Mouse (Mus musculus) CD8-positive naive resting alpha-beta T cell, adult 2 months (primary cell): ENCODE data around the gene Smurf2.
"Not testable (repeated sequence)": the region's sequence is repeated elsewhere in the genome, so short reads cannot be mapped to it uniquely, and the experiment has no call there.

Source experiments
- DNase-seq, 2 experiments: peaks; one replicate each; pipeline ENCODE4 v3.0.0; 2022; ENCODE audit warnings: low read depth in 2 of 2, low spot score in 2 of 2

The Smurf2 gene

DNA sequence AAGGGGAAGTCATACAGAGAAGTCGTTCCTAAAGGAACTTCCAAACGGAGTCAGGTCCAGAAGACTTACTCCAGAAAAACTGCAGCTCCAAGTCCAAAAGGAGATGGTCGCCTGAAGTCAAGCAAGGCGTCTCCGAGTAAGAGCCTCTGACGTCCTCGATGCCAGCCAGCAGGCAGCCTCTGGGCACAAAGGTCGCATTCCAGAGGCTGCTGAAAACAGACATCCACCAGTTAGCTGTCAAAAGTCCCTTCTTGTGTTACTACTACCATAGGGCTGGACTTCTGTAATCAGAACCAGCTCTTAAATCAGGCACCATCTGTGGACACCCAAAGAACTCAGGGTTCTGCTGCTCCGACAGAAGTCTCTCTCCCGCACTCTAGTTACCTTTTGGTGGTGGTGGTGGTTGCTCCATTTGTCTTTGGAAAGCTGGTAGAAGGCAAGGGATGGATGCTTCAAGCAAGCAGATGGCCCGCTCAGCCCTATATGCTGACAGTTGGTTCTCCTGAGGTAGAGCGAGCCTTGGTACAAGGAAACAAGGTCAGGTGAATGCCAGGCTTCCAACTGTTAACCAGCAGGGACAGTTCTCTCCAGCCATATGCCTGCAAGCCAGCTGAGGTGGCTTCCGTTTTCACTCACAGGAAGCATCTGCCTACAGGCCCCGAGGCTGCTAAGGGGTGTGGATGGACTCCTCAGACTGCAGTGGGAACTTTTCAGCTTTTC lies 105.8 kb downstream of the Smurf2 start:
- no peak for DNase-seq

GRCm38 (mm10) chr11:106812410-106813136 lies 107.9 kb downstream of the Smurf2 start:
- DNase-seq = no peak

GRCm38 (mm10) chr11:106807442-106807841 lies 113.1 kb downstream of the Smurf2 start:
- DNase-seq = not testable (repeated sequence)

GRCm38 (mm10) chr11:106802069-106802627 lies 118.4 kb downstream of the Smurf2 start:
- DNase-seq = no peak

- no peak for DNase-seq
Observed at GRCm38 (mm10) chr11:106795679-106796078, 124.8 kb downstream of the Smurf2 start.

GRCm38 (mm10) chr11:106793846-106794245 lies 126.7 kb downstream of the Smurf2 start:
- no peak for DNase-seq

DNA sequence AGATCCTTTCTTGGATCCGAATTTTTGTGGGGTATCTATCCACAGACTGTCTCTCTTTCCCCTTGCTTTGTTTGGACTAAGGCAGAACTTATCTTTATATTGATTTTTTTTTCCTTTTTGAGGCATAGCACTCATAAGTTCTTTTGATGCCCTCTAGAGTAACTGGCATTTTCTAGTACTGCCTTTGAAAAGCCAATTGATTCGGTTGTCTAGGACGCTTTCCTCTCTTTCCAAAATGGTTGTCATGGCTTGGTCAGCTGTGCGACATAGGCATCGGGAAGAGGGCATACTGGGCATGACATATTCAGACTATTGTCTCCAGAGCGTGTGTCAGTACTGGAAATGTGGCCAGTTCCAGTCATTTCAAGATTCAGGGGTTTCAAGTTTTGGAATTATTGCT lies 130.9 kb downstream of the Smurf2 start:
- no peak for DNase-seq

DNA sequence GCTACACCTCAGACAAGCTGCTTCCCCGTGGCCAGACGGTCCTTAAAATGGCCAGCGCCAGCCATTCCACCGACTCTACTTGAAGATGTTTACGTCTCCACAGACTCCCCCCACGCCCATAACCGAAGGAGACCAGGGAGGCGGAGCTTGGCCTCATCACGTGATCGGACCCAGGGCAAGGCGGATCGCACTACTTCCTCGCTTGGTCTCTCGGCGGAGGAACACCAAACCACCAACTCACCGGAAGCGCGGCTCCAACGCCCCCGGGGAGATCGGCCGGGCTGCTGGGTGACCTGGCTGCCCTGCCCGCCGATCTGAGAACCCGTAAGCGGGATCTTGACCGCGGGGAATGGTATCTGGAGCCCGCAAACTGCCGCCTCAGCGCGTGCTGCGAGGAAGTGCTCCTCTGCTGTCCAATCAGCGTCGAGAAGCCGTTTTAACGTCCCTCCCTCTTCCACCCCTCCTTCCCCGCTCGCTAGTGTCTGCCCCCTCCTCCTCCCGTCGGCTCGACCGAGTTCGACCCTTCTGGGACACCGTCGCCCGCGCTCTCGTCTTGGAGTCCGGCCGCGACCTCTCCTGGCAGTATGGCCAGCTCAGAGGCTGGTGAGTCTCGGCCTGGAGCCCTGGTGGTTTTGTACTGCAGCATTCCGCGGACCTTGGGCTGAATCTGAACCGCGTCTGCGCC lies 131.6 kb downstream of the Smurf2 start, which contains the start of the genes Ddx5 and Cep95:
Gene Ddx5, minus strand, starts transcription at position 411 of the 685 bp plus-strand sequence.
Gene Cep95, plus strand, starts transcription at position 478 of the 685 bp plus-strand sequence.
- DNase-seq = peak; percentile 97 to 99

DNA sequence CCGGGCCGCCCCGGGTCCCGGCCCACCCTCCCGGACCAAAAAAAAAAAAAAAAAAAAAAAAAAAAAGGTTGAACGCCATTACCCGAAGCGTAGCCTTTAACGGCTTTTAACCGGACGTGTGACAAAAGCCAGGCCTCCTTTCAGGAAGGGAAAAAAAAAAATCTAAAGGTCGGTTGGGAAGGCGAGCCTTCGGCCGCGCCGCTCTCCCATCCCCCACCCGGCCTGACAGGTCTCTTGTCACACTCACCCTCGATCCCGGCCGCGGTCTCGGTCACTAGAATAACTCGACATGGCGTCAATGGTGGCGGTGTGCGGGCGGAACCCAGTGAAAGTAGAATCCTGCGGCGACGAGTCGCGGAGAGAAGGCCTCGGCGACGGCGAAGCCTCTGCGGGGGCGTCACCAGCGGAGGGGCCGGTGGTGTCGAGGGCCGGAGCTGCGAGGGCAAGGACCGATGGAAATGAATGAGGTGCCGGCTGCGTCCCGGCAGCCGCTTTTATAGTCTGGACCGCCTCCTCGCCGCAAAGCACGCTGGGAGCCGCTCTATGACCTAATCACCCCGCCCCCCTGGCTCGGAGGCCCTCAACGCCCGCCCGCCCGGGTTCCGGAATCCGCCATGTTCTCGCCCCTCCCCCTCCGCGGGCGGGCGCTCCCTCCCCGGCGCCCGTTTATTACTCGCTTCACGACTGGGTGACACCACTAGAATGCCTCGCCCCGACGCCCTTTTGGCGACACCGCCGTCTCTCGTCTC lies 132.3 kb downstream of the Smurf2 start:
- DNase-seq = peak; percentile 99

GRCm38 (mm10) chr11:106787131-106788025 lies 133.1 kb downstream of the Smurf2 start:
- DNase-seq = peak; percentile 75 to 78

GRCm38 (mm10) chr11:106785043-106785442 lies 135.5 kb downstream of the Smurf2 start:
- DNase-seq = no peak

DNA sequence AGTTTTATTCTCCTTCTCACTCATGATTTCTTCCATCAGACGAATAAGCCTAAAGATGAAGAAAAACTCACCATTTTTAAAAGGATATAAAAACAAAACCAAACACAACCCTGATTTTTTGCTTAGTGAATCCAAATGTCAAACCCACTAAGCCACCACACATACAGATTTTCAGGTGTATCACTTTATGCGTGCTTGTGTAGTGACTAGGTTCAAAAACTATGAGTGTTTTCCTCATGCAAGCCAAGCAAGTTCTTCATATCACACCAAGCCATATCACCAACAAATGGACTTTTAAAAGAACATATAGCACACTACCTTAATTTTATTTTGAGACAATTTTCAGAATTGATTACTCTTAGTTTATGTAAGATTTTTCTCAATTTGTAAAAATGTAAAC lies 136.0 kb downstream of the Smurf2 start:
- DNase-seq = no peak

DNA sequence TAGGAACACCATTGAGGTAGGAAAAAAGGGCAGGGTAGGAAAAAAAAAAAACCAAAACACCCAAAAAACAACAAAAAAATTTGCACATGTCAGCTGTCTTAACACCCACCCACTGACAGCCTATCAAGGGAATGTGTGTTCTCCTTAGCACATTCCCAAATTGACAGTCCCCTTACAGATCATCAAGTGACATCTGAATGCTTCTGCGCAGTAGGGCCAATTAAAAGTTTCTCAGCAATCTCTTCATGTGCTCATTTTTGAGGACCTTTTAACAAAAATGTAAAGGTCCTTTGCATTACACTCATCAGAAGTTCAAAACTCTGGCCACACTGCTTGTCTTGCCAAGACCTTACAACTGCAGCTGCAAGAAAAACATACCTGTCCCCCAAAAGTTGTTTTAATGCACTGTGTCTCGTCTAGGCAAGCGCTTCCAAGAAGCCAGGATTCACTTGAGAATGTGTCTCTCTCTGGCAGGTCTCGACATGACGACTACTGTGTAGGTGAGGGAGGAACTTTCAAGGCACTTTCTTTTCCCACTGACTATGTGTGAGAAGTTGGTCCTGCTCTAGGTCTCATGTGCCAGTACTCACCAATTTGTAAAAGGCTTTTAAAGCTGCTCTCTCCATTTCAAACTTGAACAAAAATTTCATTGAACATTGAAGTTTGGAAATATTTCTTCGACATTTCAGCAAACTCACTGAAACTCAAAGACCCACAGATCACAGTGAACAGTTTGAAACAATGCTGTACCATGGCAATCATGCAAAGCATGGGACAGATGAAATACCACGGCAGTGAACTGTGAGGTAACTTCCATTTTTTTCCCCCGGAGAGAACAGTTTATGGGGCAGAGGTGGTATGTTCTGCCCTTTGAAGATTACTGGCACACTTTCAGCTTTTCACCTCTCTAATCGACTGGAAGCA lies 137.4 kb downstream of the Smurf2 start:
- no peak for DNase-seq

GRCm38 (mm10) chr11:106782271-106782670 lies 138.2 kb downstream of the Smurf2 start:
- DNase-seq = not testable (repeated sequence)

DNA sequence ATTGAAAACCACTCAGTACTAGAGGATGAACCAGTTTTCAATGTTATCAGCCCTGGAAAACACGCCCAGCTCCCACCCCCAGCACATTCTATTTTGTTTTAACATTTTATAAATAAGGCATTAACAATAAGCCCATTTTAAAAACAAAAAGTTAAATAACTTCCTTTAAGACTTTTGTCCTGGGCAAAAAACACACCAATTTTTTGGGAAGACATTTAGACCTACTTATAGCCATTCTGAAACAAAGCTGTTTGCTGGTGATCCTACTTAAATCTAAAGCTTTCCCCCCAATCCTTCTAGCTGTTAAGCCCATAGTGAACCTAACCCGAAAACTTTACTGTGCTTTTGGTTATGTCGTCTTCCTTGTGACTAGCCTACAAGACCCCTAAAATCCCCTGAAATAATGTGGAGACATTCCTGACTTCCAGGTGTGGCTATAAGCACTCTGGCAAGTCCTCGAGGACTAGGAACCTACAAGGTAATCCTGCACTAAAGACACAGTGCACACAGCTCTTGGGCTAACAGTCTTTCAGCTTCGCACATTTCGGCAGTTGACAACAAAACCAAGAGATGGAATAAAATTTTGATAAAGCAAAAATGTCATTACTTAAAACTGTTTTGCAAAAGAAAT lies 139.8 kb downstream of the Smurf2 start:
- no peak for DNase-seq

DNA sequence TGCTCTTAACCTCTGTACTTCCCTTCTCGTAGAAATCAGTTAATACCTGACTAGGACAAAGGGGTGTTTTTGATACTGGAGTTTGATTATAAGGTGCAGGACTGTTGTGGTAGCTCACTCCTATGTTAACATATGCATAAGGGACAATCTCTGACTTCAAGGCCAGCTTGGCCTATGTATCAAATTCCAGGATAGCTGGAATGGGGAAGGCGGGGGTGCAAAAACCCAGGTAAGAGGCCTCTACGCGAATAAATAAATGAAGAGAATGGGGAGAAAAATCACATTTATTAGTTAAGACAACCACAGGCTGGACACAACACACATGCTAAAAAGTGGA lies 140.5 kb downstream of the Smurf2 start:
- no peak for DNase-seq

DNA sequence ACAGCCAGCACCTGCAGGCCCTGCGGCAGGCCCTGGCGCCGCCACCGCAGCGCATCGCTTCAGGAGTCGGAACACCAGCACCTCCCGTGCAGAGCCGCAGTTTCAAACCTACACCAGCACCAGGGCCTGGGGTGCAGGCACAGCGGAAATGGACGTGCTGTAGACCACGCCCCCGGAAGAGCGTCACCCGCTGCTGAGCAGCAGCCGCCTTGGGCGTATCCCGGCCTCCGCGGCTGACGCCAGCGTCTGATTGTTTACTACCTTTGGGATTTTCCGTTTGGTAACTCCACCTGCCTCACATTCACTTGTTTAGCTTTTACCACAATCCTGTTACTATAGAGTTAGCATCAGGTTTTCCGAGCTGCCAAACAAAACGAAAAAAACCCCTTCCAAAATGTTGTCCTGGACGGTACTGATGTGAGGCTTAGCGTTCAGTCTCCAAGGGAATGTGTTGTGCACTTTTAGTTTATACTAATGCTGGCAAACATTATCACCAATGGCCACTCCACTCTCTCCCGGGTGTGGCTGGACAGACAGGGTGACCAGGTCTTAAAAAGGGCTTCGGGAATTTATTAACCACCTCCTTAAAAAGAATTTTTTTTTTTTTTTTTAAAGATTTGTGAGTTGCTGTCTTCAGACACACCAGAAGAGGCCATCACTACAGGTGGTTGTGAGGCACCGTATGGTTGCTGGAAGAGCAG lies 141.0 kb downstream of the Smurf2 start, which contains the start of gene Polg2:
Gene Polg2, minus strand, starts transcription at position 150 of the 701 bp plus-strand sequence.
- DNase-seq = peak; percentile 93 to 96
